Mouse (Mus musculus): ENCODE data around the gene Inpp4b.

Inpp4b gene

GRCm38 (mm10) chr8:82104560-82104959, 762.2 kb downstream of the Inpp4b start:
- in situ Hi-C loops (cut with MboI, MseI) = no loop called here

GRCm38 (mm10) chr8:82106131-82106530, 763.8 kb downstream of the Inpp4b start:
- in situ Hi-C loops (cut with MboI, MseI) = no loop called here

GRCm38 (mm10) chr8:82150272-82150671, 807.9 kb downstream of the Inpp4b start:
- in situ Hi-C loops (cut with MboI, MseI) = no loop called here

GRCm38 (mm10) chr8:82157928-82158327, 815.6 kb downstream of the Inpp4b start:
- in situ Hi-C loops (cut with MboI, MseI) = no loop called here

Measured in regulatory T cell (primary cell).